Comparison of ENCODE assay signal across 15 mouse cellular contexts in the genomic region with DNA sequence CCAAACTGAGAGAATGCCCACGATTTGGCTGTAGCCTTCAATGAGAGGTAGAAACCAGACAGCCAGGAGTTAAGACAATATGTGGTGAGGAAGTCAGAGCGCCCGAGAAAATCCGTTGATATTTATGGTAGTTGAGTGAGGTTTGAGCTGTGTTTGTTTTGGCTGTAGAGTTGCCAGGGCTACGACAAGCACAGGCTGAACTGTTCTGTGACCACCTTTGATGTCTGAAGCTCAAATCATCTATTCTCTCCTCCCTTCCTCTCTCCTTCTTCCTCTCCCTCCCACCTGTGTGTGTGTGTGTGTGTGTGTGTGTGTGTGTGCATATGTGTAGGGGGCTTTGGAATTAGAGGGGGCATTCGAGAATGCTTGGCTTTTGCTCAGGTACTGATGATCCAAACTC. TPM values are rescaled to one million over a fixed set of nuclear protein-coding genes. Genes with fewer than 3 reads are reported as not detected.
A peak's percentile ranks its signal among the peaks of the same experiment; 100 is the strongest.
DNase-seq lines count a peak whose midpoint lies in the region; ATAC-seq and TF ChIP-seq lines count a peak whose summit lies in the region.
"Had no signal": no experiment of that assay in that cellular context is flagged by ENCODE, and none has a peak within 500 bp of the region (broad histone marks: within the 10 kb centered on the region; RNA-seq: fewer than 3 reads in every experiment).

No protein-coding gene starts in this region.

- ATAC-seq in intestine, postnatal 0 days = peak; percentile 24; the same call in 1 of the 2 replicates
- no peak for ATAC-seq in intestine, embryonic 16.5 days
- ATAC-seq in neutrophil, adult 5-6 weeks (ENCODE audit: extremely low read depth, insufficient number of reproducible peaks, low FRiP score, poor library complexity, severe bottlenecking) = peak; percentile 46; the same call in 1 of the 2 replicates

- no peaks in the 10 kb centered on the region for H3K36me3 ChIP-seq in intestine, postnatal 0 days (ENCODE audit: control insufficient read depth, insufficient read depth)
- H3K36me3 ChIP-seq in intestine, embryonic 16.5 days (ENCODE audit: control insufficient read depth, insufficient read depth, low read length) = no peaks in the 10 kb centered on the region
- H3K36me3 ChIP-seq: hindbrain, embryonic 13.5 days; liver, embryonic 13.5 days; neural tube, embryonic 13.5 days had no signal

- no peak overlapping the region for H3K4me2 ChIP-seq in intestine, postnatal 0 days (replicated peaks; ENCODE audit: low read depth)
- H3K4me2 ChIP-seq in intestine, embryonic 16.5 days (ENCODE audit: low read depth, low read length) = no peak overlapping the region
- H3K4me2 ChIP-seq: hindbrain, embryonic 13.5 days; liver, embryonic 13.5 days; neural tube, embryonic 13.5 days had no signal

- H3K9me3 ChIP-seq in intestine, postnatal 0 days (ENCODE audit: control insufficient read depth) = no peaks in the 10 kb centered on the region
- H3K9me3 ChIP-seq in intestine, embryonic 16.5 days (ENCODE audit: control insufficient read depth, low read length) = no peaks in the 10 kb centered on the region
- H3K9me3 ChIP-seq: hindbrain, embryonic 13.5 days; liver, embryonic 13.5 days; neural tube, embryonic 13.5 days had no signal

- H3K4me3 ChIP-seq in intestine, postnatal 0 days (ENCODE audit: low read depth, low read length) = no peak overlapping the region
- no peak overlapping the region for H3K4me3 ChIP-seq in intestine, embryonic 16.5 days (ENCODE audit: low read length)
- H3K4me3 ChIP-seq: hindbrain, embryonic 13.5 days; liver, embryonic 13.5 days; neural tube, embryonic 13.5 days had no signal

- H3K9ac ChIP-seq in intestine, postnatal 0 days (ENCODE audit: low read depth, low read length) = no peak overlapping the region
- H3K9ac ChIP-seq in intestine, embryonic 16.5 days (ENCODE audit: low read depth, low read length) = no peak overlapping the region
- H3K9ac ChIP-seq: hindbrain, embryonic 13.5 days; liver, embryonic 13.5 days; neural tube, embryonic 13.5 days had no signal

- no peaks in the 10 kb centered on the region for H3K27me3 ChIP-seq in intestine, postnatal 0 days (replicated peaks; ENCODE audit: control insufficient read depth, insufficient read depth, low read length)
- H3K27me3 ChIP-seq in intestine, embryonic 16.5 days (replicated peaks; ENCODE audit: control insufficient read depth, insufficient read depth, low read length) = no peaks in the 10 kb centered on the region
- H3K27me3 ChIP-seq: hindbrain, embryonic 13.5 days; liver, embryonic 13.5 days; neural tube, embryonic 13.5 days had no signal

- 21% methylated on average over 6 of the region's 6 CpGs for WGBS in intestine, postnatal 0 days
- 26% methylated on average over 6 of the region's 6 CpGs for WGBS in intestine, embryonic 16.5 days

- TF ChIP-seq CTCF in intestine, postnatal 0 days (IDR thresholded peaks at IDR 0.05; ENCODE audit: low read depth) = no peak

- peak; percentile 26 for DNase-seq in adrenal gland, postnatal 14 days
- DNase-seq in adrenal gland, postnatal 36 days = no peak
- DNase-seq in thymus, postnatal 0 days (ENCODE audit: low spot score) = peak; percentile 51
- DNase-seq in thymus, adult 18-20 months = no peak
- no peak for DNase-seq in Muller cell, postnatal 12 days (ENCODE audit: inconsistent ontology term)
- DNase-seq: adrenal gland, adult 8-10 months; cerebellum, adult 11 months; embryo, embryonic 11 days; liver, embryonic 13.5 days; right cerebral cortex, adult 18-20 months had no signal

- H3K4me1 ChIP-seq in intestine, postnatal 0 days (replicated peaks; ENCODE audit: control insufficient read depth, insufficient read depth, low read length) = no peaks in the 10 kb centered on the region
- 0 out of 2 replicates have a peak, but pooled peaks cover 2% of the 10 kb centered on the region for H3K4me1 ChIP-seq in intestine, embryonic 16.5 days (ENCODE audit: control insufficient read depth, insufficient read depth, low read length)

- H3K27ac ChIP-seq in intestine, postnatal 0 days (ENCODE audit: low read depth, low read length) = no peak overlapping the region
- no peak overlapping the region for H3K27ac ChIP-seq in intestine, embryonic 16.5 days (ENCODE audit: low read length)
- H3K27ac ChIP-seq: hindbrain, embryonic 13.5 days; liver, embryonic 13.5 days had no signal

RNA-seq across cellular contexts. Expression of a gene that starts 19.5 kb away (rescaled TPM):
- 105 and 123 TPM in 2 replicates for total RNA-seq in adrenal gland, postnatal 14 days (2021)
- total RNA-seq in adrenal gland, postnatal 36 days (2021) = 100 to 1,000 TPM; 139 to 142 TPM
- 121 and 132 TPM in 2 replicates for polyA plus RNA-seq in intestine, postnatal 0 days (2015; fragmentation: Nextera tagmentation; extraction: Ambion mirVana)
- 147 and 167 TPM in 2 replicates for polyA plus RNA-seq in intestine, embryonic 16.5 days (2015; fragmentation: Nextera tagmentation; extraction: Ambion mirVana)
- 239 and 240 TPM in 2 replicates for polyA plus RNA-seq in thymus, postnatal 0 days (2015; fragmentation: Nextera tagmentation; extraction: Ambion mirVana)
- total RNA-seq in neutrophil, adult 5-6 weeks (2017) = 117 and 139 TPM in 2 replicates

RNA-seq across cellular contexts. Expression of a gene that starts 34.7 kb away (rescaled TPM):
- 72.1 and 77.0 TPM in 2 replicates for total RNA-seq in adrenal gland, postnatal 14 days (2021)
- 100 to 1,000 TPM in 1 of 2 experiments, 10 to 100 TPM in 1; 93.3 to 104 TPM for total RNA-seq in adrenal gland, postnatal 36 days (2021)
- polyA plus RNA-seq in intestine, postnatal 0 days (2015; fragmentation: Nextera tagmentation; extraction: Ambion mirVana) = 61.5 and 68.8 TPM in 2 replicates
- 43.5 and 46.7 TPM in 2 replicates for polyA plus RNA-seq in intestine, embryonic 16.5 days (2015; fragmentation: Nextera tagmentation; extraction: Ambion mirVana)
- 32.6 and 43.5 TPM in 2 replicates for polyA plus RNA-seq in thymus, postnatal 0 days (2015; fragmentation: Nextera tagmentation; extraction: Ambion mirVana)
- total RNA-seq in neutrophil, adult 5-6 weeks (2017) = 29.8 and 30.3 TPM in 2 replicates

RNA-seq across cellular contexts. Expression of a gene that starts 59.4 kb away (rescaled TPM):
- total RNA-seq in adrenal gland, postnatal 14 days (2021) = 4.4 and 5.1 TPM in 2 replicates
- total RNA-seq in adrenal gland, postnatal 36 days (2021) = 1 to 10 TPM; 4.9 to 6.5 TPM
- 3.2 and 3.3 TPM in 2 replicates for polyA plus RNA-seq in intestine, postnatal 0 days (2015; fragmentation: Nextera tagmentation; extraction: Ambion mirVana)
- 2.7 and 3.7 TPM in 2 replicates for polyA plus RNA-seq in intestine, embryonic 16.5 days (2015; fragmentation: Nextera tagmentation; extraction: Ambion mirVana)
- polyA plus RNA-seq in thymus, postnatal 0 days (2015; fragmentation: Nextera tagmentation; extraction: Ambion mirVana) = 1.7 and 1.9 TPM in 2 replicates
- 0.25 and 1.3 TPM in 2 replicates for total RNA-seq in neutrophil, adult 5-6 weeks (2017)

Comparison
In these comparisons a context has a peak if more than half of its experiments do, and no peak if none do; other contexts are left out.
1. DNase-seq: peak in adrenal gland, postnatal 14 days (single experiment) and thymus, postnatal 0 days (single experiment); none in adrenal gland, postnatal 36 days (0 of 2), thymus, adult 18-20 months (0 of 2) and Muller cell, postnatal 12 days (single experiment).